Mouse (Mus musculus) forebrain, embryonic 12.5 days (tissue): ENCODE results near the gene Smurf2. TPM values are rescaled to one million over a fixed set of nuclear protein-coding genes. Genes with fewer than 3 reads are reported as not detected.
"Not testable (repeated sequence)": the region's sequence is repeated elsewhere in the genome, so short reads cannot be mapped to it uniquely, and the experiment has no call there.

Source experiments
- ATAC-seq: fragments of 200-750 bp; cut with Nextera tagmentation; 2 replicates; pipeline ENCODE4 v1.8.0; 2017; ENCODE audit warnings: moderate TSS enrichment; ENCODE audit not compliant: low FRiP score
- H3K27ac ChIP-seq: fragments of 300-500 bp; sonication (generic); 2 replicates; pipeline ENCODE4 v1.5.1; 2016; ENCODE audit warnings: mild to moderate bottlenecking
- H3K27me3 ChIP-seq: fragments of 300-500 bp; sonication (generic); 2 replicates; pipeline ENCODE4 v1.6.1; 2016; ENCODE audit warnings: mild to moderate bottlenecking
- H3K36me3 ChIP-seq: fragments of 300-500 bp; sonication (generic); replicated peaks from 2 replicates; pipeline ENCODE4 v1.6.1; 2016; ENCODE audit warnings: mild to moderate bottlenecking
- H3K4me1 ChIP-seq: fragments of 300-500 bp; sonication (generic); 2 replicates; pipeline ENCODE4 v1.6.1; 2016
- H3K4me2 ChIP-seq: fragments of 300-500 bp; sonication (generic); 2 replicates; pipeline ENCODE4 v1.6.1; 2016; ENCODE audit warnings: mild to moderate bottlenecking, moderate library complexity
- H3K4me3 ChIP-seq: fragments of 300-500 bp; sonication (generic); replicated peaks from 2 replicates; pipeline ENCODE4 v1.5.1; 2016; ENCODE audit warnings: mild to moderate bottlenecking
- H3K9ac ChIP-seq: fragments of 300-500 bp; sonication (generic); 2 replicates; pipeline ENCODE4 v1.6.1; 2016; ENCODE audit warnings: mild to moderate bottlenecking
- H3K9me3 ChIP-seq: fragments of 300-500 bp; sonication (generic); 2 replicates; pipeline ENCODE4 v1.6.1; 2016
- WGBS: fragments of 180-500 bp; shearing (Covaris S2); methylation state at CpG from one replicate; pipeline ENCODE4 v1.1.7; 2016; 5-methylcytosine and 5-hydroxymethylcytosine counted together
- polyA plus RNA-seq: library from polyadenylated mRNA; unstranded; fragments of >200 nt; fragmentation: Nextera tagmentation; extraction: Ambion mirVana; gene quantifications from 2 replicates; pipeline ENCODE4 v1.2.1, GENCODE M21; 2016

Gene Smurf2
- polyA plus RNA-seq, 1 experiment from 2014 or later, result 18.3 TPM

GRCm38 (mm10) chr11:106789649-106790048 lies 130.9 kb downstream of the Smurf2 start:
- Histone ChIP-seq H3K4me2 (peak overlapping the region; percentile 80), H3K4me3 (peak overlapping the region; percentile 93), H3K9ac (peak overlapping the region; percentile 97), H3K27me3 (no peaks in the 10 kb centered on the region), H3K9me3 (no peaks in the 10 kb centered on the region), H3K4me1 (peaks cover 22% of the 10 kb centered on the region), H3K36me3 (peaks cover 47% of the 10 kb centered on the region), H3K27ac (peak overlapping the region; percentile 98)
- ATAC-seq, result no peak
- WGBS, result 0% methylated on average over 6 of the region's 6 CpGs

DNA sequence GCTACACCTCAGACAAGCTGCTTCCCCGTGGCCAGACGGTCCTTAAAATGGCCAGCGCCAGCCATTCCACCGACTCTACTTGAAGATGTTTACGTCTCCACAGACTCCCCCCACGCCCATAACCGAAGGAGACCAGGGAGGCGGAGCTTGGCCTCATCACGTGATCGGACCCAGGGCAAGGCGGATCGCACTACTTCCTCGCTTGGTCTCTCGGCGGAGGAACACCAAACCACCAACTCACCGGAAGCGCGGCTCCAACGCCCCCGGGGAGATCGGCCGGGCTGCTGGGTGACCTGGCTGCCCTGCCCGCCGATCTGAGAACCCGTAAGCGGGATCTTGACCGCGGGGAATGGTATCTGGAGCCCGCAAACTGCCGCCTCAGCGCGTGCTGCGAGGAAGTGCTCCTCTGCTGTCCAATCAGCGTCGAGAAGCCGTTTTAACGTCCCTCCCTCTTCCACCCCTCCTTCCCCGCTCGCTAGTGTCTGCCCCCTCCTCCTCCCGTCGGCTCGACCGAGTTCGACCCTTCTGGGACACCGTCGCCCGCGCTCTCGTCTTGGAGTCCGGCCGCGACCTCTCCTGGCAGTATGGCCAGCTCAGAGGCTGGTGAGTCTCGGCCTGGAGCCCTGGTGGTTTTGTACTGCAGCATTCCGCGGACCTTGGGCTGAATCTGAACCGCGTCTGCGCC lies 131.6 kb downstream of the Smurf2 start, which contains the start of the genes Ddx5 and Cep95:
Gene Ddx5 (minus strand): TSS at position 411 of the 685 bp plus-strand sequence.
Gene Cep95 (plus strand): TSS at position 478 of the 685 bp plus-strand sequence.
- under 1% methylated on average over 58 of the region's 58 CpGs for WGBS
- H3K27me3 ChIP-seq, result no peaks in the 10 kb centered on the region
- no peaks in the 10 kb centered on the region for H3K9me3 ChIP-seq
- peak within 1 kb of the TSS; percentile 80 for H3K4me2 ChIP-seq
- peak within 1 kb of the TSS; percentile 93 for H3K4me3 ChIP-seq
- ATAC-seq, result peak; percentile 93
- H3K36me3 ChIP-seq, result peaks cover 47% of the 10 kb centered on the region
- H3K4me1 ChIP-seq, result peaks cover 25% of the 10 kb centered on the region
- peak within 1 kb of the TSS; percentile 97 for H3K9ac ChIP-seq
- peak within 1 kb of the TSS; percentile 98 for H3K27ac ChIP-seq

- ATAC-seq, result peak; percentile 86
Measured at GRCm38 (mm10) chr11:106788026-106788774, 132.3 kb downstream of the Smurf2 start.

DNA sequence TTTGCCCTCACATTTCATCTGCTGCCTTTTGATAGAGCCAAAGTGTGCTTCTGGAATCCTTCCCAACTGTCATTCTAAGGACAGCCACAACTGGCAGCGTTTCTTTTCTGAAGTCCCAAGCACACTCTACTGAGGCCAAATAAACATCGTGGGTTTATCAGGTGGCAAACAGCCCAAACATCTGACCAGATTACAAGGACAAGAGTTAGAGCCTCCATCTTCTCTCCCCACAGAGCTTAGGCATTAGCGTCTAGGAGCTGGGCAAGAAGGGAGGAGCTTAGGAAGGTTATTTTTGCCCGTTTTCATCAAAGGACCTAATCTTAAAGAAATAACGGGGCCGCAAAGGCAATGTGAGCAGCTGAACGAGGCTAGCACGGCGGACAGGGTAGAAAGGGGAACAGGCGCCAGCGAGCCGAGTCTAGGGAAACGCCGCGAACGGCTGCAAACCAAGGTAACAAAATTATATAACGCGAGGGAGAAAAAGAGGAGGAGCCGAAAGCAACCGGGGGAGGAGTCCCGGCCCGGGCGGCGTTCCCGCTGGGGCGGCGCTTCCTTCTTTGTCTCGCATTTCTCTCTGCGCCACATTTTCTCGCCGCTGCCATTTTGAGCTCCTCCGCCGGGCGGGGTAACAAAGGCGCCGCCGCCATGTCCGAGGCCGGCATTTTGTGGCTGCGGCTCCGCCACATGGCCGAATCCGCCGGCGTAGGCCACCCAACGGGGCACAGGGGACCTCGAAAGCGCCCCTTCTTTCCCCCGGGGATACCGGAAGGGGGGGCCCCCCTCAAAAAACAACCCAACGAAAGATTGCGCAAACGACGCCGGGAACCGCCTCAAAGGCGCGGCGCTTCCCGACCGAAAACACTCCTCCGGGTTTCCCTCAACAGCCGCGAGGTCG lies 133.1 kb downstream of the Smurf2 start:
- peaks cover 47% of the 10 kb centered on the region for H3K36me3 ChIP-seq
- peak overlapping the region; percentile 98 for H3K27ac ChIP-seq

More at GRCm38 (mm10) chr11:106788026-106788774, 132.3 kb downstream of the Smurf2 start:
- Histone ChIP-seq H3K4me2 (peak overlapping the region; percentile 80), H3K27ac (peak overlapping the region; percentile 98), H3K9ac (peak overlapping the region; percentile 97), H3K4me1 (peaks cover 29% of the 10 kb centered on the region), H3K36me3 (peaks cover 47% of the 10 kb centered on the region), H3K4me3 (peak overlapping the region; percentile 93), H3K27me3 (no peaks in the 10 kb centered on the region), H3K9me3 (no peaks in the 10 kb centered on the region)
- under 1% methylated on average over 72 of the region's 79 CpGs for WGBS

DNA sequence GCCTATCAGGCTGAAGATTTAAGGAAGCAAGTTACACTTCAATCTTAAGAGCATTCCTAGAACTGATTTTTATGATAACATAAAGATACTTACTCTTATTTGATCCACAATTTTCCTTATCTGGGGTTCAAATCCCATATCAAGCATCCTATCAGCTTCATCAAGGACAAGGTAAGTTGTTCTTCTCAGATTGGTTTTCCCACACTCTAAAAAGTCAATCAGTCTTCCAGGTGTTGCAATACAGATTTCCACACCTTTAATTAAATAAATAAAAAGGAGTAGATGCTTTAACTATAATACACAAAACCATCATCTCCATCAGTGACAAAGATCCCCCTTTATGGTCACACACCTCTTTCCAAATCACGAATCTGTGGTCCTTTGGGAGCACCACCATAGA lies 135.5 kb downstream of the Smurf2 start:
- ATAC-seq, result no peak
- Histone ChIP-seq H3K4me2 (peak overlapping the region; percentile 73; the same call in 1 of the 2 replicates), H3K27me3 (no peaks in the 10 kb centered on the region), H3K36me3 (peaks cover 58% of the 10 kb centered on the region), H3K4me1 (peaks cover 24% of the 10 kb centered on the region), H3K4me3 (no peak overlapping the region), H3K9ac (no peak overlapping the region), H3K27ac (no peak overlapping the region), H3K9me3 (no peaks in the 10 kb centered on the region)
- WGBS, result 91% methylated on average over 1 of the region's 1 CpGs

More for the DNA sequence above, 133.1 kb downstream of the Smurf2 start:
- Histone ChIP-seq H3K9ac (peak overlapping the region; percentile 97), H3K4me2 (peak overlapping the region; percentile 73), H3K9me3 (no peaks in the 10 kb centered on the region), H3K27me3 (no peaks in the 10 kb centered on the region), H3K4me1 (peaks cover 29% of the 10 kb centered on the region), H3K4me3 (peak overlapping the region; percentile 93)
- no peak; the same call in 1 of the 2 replicates for ATAC-seq
- under 1% methylated on average over 62 of the region's 65 CpGs for WGBS

DNA sequence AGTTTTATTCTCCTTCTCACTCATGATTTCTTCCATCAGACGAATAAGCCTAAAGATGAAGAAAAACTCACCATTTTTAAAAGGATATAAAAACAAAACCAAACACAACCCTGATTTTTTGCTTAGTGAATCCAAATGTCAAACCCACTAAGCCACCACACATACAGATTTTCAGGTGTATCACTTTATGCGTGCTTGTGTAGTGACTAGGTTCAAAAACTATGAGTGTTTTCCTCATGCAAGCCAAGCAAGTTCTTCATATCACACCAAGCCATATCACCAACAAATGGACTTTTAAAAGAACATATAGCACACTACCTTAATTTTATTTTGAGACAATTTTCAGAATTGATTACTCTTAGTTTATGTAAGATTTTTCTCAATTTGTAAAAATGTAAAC lies 136.0 kb downstream of the Smurf2 start:
- Histone ChIP-seq H3K4me1 (peaks cover 25% of the 10 kb centered on the region), H3K9me3 (no peaks in the 10 kb centered on the region), H3K36me3 (peaks cover 60% of the 10 kb centered on the region), H3K4me2 (no peak overlapping the region), H3K27ac (no peak overlapping the region), H3K9ac (no peak overlapping the region), H3K27me3 (no peaks in the 10 kb centered on the region), H3K4me3 (no peak overlapping the region)
- 81% methylated on average over 2 of the region's 2 CpGs for WGBS
- no peak for ATAC-seq

GRCm38 (mm10) chr11:106782841-106783764 lies 137.4 kb downstream of the Smurf2 start:
- Histone ChIP-seq H3K4me2 (no peak overlapping the region), H3K27me3 (no peaks in the 10 kb centered on the region), H3K36me3 (peaks cover 60% of the 10 kb centered on the region), H3K4me1 (peaks cover 27% of the 10 kb centered on the region), H3K27ac (no peak overlapping the region), H3K9me3 (no peaks in the 10 kb centered on the region), H3K4me3 (no peak overlapping the region), H3K9ac (no peak overlapping the region)
- WGBS, result 87% methylated on average over 9 of the region's 9 CpGs
- ATAC-seq, result no peak

DNA sequence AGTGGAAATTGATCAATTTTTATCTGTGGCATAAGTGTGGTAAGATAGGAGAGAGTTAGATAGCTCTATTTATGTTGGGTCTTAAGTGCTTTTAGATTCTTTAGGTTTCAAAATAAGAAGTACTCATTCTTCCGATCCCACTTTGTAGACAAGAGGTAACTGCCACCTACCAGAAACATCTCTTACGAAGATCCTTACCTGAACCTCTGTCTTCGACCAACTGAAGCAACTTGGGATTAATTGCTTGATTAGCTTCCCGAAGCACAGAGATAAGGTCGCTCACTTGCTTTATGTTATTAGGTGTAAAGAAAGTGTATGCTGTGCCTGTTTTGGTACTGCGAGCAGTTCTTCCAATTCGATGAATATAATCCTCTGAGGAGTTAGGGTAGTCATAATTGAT lies 138.2 kb downstream of the Smurf2 start:
- H3K4me3 ChIP-seq, H3K9ac ChIP-seq, H3K9me3 ChIP-seq, H3K27ac ChIP-seq, ATAC-seq, H3K4me2 ChIP-seq, H3K27me3 ChIP-seq: not testable (repeated sequence)
- H3K4me1 ChIP-seq, result peaks cover 31% of the 10 kb centered on the region
- 92% methylated on average over 7 of the region's 7 CpGs for WGBS
- H3K36me3 ChIP-seq, result peaks cover 60% of the 10 kb centered on the region

DNA sequence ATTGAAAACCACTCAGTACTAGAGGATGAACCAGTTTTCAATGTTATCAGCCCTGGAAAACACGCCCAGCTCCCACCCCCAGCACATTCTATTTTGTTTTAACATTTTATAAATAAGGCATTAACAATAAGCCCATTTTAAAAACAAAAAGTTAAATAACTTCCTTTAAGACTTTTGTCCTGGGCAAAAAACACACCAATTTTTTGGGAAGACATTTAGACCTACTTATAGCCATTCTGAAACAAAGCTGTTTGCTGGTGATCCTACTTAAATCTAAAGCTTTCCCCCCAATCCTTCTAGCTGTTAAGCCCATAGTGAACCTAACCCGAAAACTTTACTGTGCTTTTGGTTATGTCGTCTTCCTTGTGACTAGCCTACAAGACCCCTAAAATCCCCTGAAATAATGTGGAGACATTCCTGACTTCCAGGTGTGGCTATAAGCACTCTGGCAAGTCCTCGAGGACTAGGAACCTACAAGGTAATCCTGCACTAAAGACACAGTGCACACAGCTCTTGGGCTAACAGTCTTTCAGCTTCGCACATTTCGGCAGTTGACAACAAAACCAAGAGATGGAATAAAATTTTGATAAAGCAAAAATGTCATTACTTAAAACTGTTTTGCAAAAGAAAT lies 139.8 kb downstream of the Smurf2 start:
- 0 out of 2 replicates have a peak overlapping the region, but pooled peaks have one; percentile 19 for H3K27ac ChIP-seq
- ATAC-seq, result no peak
- peaks cover 60% of the 10 kb centered on the region for H3K36me3 ChIP-seq
- H3K4me1 ChIP-seq, result peaks cover 25% of the 10 kb centered on the region
- no peak overlapping the region for H3K4me3 ChIP-seq
- H3K9me3 ChIP-seq, result no peaks in the 10 kb centered on the region
- no peak overlapping the region for H3K4me2 ChIP-seq
- 77% methylated on average over 6 of the region's 6 CpGs for WGBS
- no peaks in the 10 kb centered on the region for H3K27me3 ChIP-seq
- H3K9ac ChIP-seq, result no peak overlapping the region

- ATAC-seq, result no peak; the same call in 1 of the 2 replicates
- peak overlapping the region; percentile 71 for H3K4me2 ChIP-seq
- 69% methylated on average over 4 of the region's 4 CpGs for WGBS
Measured at GRCm38 (mm10) chr11:106780089-106780425, 140.5 kb downstream of the Smurf2 start.

More at GRCm38 (mm10) chr11:106780089-106780425, 140.5 kb downstream of the Smurf2 start:
- peak overlapping the region; percentile 92 for H3K27ac ChIP-seq
- H3K27me3 ChIP-seq, result no peaks in the 10 kb centered on the region
- no peak overlapping the region for H3K9ac ChIP-seq
- H3K36me3 ChIP-seq, result peaks cover 60% of the 10 kb centered on the region
- no peaks in the 10 kb centered on the region for H3K9me3 ChIP-seq
- no peak overlapping the region for H3K4me3 ChIP-seq
- H3K4me1 ChIP-seq, result peaks cover 18% of the 10 kb centered on the region
